In the genomic region with DNA sequence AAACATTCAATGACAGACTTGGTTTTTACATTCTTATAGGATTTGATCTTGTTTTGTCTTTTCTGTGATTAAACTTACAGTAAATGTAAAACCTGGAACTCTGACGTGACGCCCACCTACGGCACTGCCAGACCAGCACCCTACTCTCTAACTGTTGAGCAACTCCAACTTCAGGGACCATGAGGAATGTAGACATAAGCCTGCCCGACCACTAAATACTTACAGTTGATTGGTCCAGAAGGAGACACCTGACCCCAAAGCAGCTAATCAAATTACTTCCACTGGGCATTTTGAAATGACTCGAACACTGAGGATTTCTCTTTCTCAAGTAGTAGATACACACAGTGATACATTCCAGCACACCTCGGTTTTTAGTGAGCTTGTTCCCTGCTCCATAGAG, we compare ENCODE assay signal across 18 mouse cellular contexts.
"Had no signal": no experiment of that assay in that cellular context is flagged by ENCODE, and none has a peak within 500 bp of the region (broad histone marks: within the 10 kb centered on the region; RNA-seq: fewer than 3 reads in every experiment).

No protein-coding gene starts in this region.

- H3K27me3 ChIP-seq: liver, embryonic 13.5 days; midbrain, embryonic 12.5 days; midbrain, embryonic 15.5 days; neural tube, embryonic 13.5 days; stomach, embryonic 15.5 days had no signal

- DNase-seq: kidney, adult 18-20 months; kidney, adult 9 months; kidney, postnatal 25 days; layer of hippocampus, adult 9-11 months; liver, embryonic 13.5 days; lung, embryonic 14.5 days; retina, postnatal 1 day; right cerebral cortex, postnatal 25 days; spleen, adult 18-20 months; thymus, postnatal 25 days had no signal

- ATAC-seq: intestine, embryonic 16.5 days; midbrain, embryonic 15.5 days had no signal

- H3K36me3 ChIP-seq: liver, embryonic 13.5 days; midbrain, embryonic 12.5 days; midbrain, embryonic 15.5 days; neural tube, embryonic 13.5 days; stomach, embryonic 15.5 days had no signal

- H3K27ac ChIP-seq: kidney, postnatal 0 days; layer of hippocampus, adult 2 months; liver, embryonic 13.5 days; macrophage; midbrain, embryonic 12.5 days; midbrain, embryonic 15.5 days; neural tube, embryonic 13.5 days; stomach, embryonic 15.5 days had no signal

- H3K4me2 ChIP-seq: liver, embryonic 13.5 days; lung, embryonic 14.5 days; midbrain, embryonic 12.5 days; midbrain, embryonic 15.5 days; neural tube, embryonic 13.5 days; stomach, embryonic 15.5 days had no signal

- H3K9ac ChIP-seq: liver, embryonic 13.5 days; lung, embryonic 14.5 days; midbrain, embryonic 12.5 days; midbrain, embryonic 15.5 days; neural tube, embryonic 13.5 days; stomach, embryonic 15.5 days had no signal

- H3K9me3 ChIP-seq: liver, embryonic 13.5 days; midbrain, embryonic 12.5 days; midbrain, embryonic 15.5 days; neural tube, embryonic 13.5 days; stomach, embryonic 15.5 days had no signal

- H3K4me1 ChIP-seq: liver, embryonic 13.5 days; midbrain, embryonic 12.5 days; midbrain, embryonic 15.5 days; neural tube, embryonic 13.5 days; stomach, embryonic 15.5 days had no signal

- H3K4me3 ChIP-seq: layer of hippocampus, adult 2 months; liver, embryonic 13.5 days; midbrain, embryonic 12.5 days; midbrain, embryonic 15.5 days; neural tube, embryonic 13.5 days; stomach, embryonic 15.5 days had no signal
